Mouse (Mus musculus) E14TG2a.4 (cell line): ENCODE data around the gene Hoxa10.

Experiments
- CTCF ChIP-seq: conservative IDR thresholded peaks from 2 replicates; pipeline ENCODE4 v1.5.1; 2014; ENCODE audit warnings: low read length
- NANOG ChIP-seq: IDR thresholded peaks from 2 replicates; pipeline ENCODE4 v1.6.1; 2014; ENCODE audit warnings: borderline replicate concordance, low read length, mixed read lengths

- TF ChIP-seq CTCF (no peak), NANOG (no peak)
Observed at GRCm38 (mm10) chr6:52227470-52228222, 13.0 kb downstream of the Hoxa10 start.
